ENCODE assay signal across 8 mouse cellular contexts in the genomic region with DNA sequence AGATGAGACGGTGACA. TPM values are rescaled to one million over a fixed set of nuclear protein-coding genes. Genes with fewer than 3 reads are reported as not detected.
DNase-seq lines count a peak whose midpoint lies in the region; ATAC-seq lines count a peak whose summit lies in the region.

A gene (plus strand): TSS at position 8 of the 16 bp plus-strand sequence.

- H3K36me3 ChIP-seq in lung, embryonic 16.5 days (ENCODE audit: control insufficient read depth, insufficient read depth, low read length): no peaks in the 10 kb centered on the region
- peaks cover 12% of the 10 kb centered on the region for H3K36me3 ChIP-seq in forebrain, embryonic 13.5 days (ENCODE audit: poor library complexity, severe bottlenecking)
- H3K36me3 ChIP-seq in midbrain, embryonic 15.5 days (replicated peaks): no peaks in the 10 kb centered on the region

- H3K9me3 ChIP-seq in lung, embryonic 16.5 days (ENCODE audit: control insufficient read depth, low read length): no peaks in the 10 kb centered on the region
- no peaks in the 10 kb centered on the region for H3K9me3 ChIP-seq in forebrain, embryonic 13.5 days (replicated peaks)
- no peaks in the 10 kb centered on the region for H3K9me3 ChIP-seq in midbrain, embryonic 15.5 days

- WGBS in lung, embryonic 16.5 days: 0% methylated on average over 1 of the region's 1 CpGs
- WGBS in forebrain, embryonic 13.5 days: 0% methylated on average over 1 of the region's 1 CpGs
- WGBS in large intestine, adult 2 months: 0% methylated on average over 1 of the region's 1 CpGs
- WGBS in midbrain, embryonic 15.5 days: 0% methylated on average over 1 of the region's 1 CpGs

- H3K27ac ChIP-seq in lung, embryonic 16.5 days (ENCODE audit: low read length): peak within 1 kb of the TSS; percentile 97
- H3K27ac ChIP-seq in forebrain, embryonic 13.5 days: peak within 1 kb of the TSS; percentile 79
- H3K27ac ChIP-seq in midbrain, embryonic 15.5 days: peak within 1 kb of the TSS; percentile 83

- peak within 1 kb of the TSS; percentile 77 for H3K4me2 ChIP-seq in lung, embryonic 16.5 days (ENCODE audit: low read depth, low read length)
- peak within 1 kb of the TSS; percentile 92 for H3K4me2 ChIP-seq in forebrain, embryonic 13.5 days
- H3K4me2 ChIP-seq in midbrain, embryonic 15.5 days: peak within 1 kb of the TSS; percentile 80

- ATAC-seq in lung, embryonic 16.5 days (ENCODE audit: low read depth): no peak
- no peak for ATAC-seq in forebrain, embryonic 13.5 days
- ATAC-seq in midbrain, embryonic 15.5 days (replicated peaks): no peak
- no peak for ATAC-seq in inflammation-experienced regulatory T-cells, adult 6 months
- ATAC-seq in megakaryocyte-erythroid progenitor cell, adult 5-6 weeks (replicated peaks; ENCODE audit: low FRiP score, low TSS enrichment, poor library complexity, severe bottlenecking): no peak

- H3K9ac ChIP-seq in lung, embryonic 16.5 days (ENCODE audit: low read length): peak within 1 kb of the TSS; percentile 79
- H3K9ac ChIP-seq in forebrain, embryonic 13.5 days: peak within 1 kb of the TSS; percentile 87
- H3K9ac ChIP-seq in midbrain, embryonic 15.5 days: peak within 1 kb of the TSS; percentile 72

- H3K4me3 ChIP-seq in lung, embryonic 16.5 days (ENCODE audit: low read length): peak within 1 kb of the TSS; percentile 73
- H3K4me3 ChIP-seq in forebrain, embryonic 13.5 days: peak within 1 kb of the TSS; percentile 73
- H3K4me3 ChIP-seq in midbrain, embryonic 15.5 days: peak within 1 kb of the TSS; percentile 68

- H3K4me1 ChIP-seq in lung, embryonic 16.5 days (replicated peaks; ENCODE audit: control insufficient read depth, insufficient read depth, low read length): peaks cover 17% of the 10 kb centered on the region
- H3K4me1 ChIP-seq in forebrain, embryonic 13.5 days: peaks cover 28% of the 10 kb centered on the region
- H3K4me1 ChIP-seq in midbrain, embryonic 15.5 days: peaks cover 30% of the 10 kb centered on the region

- H3K27me3 ChIP-seq in lung, embryonic 16.5 days (ENCODE audit: control insufficient read depth, insufficient read depth, low read depth, low read length): no peaks in the 10 kb centered on the region; the same call in 1 of the 2 replicates
- H3K27me3 ChIP-seq in forebrain, embryonic 13.5 days: no peaks in the 10 kb centered on the region
- H3K27me3 ChIP-seq in midbrain, embryonic 15.5 days (replicated peaks): no peaks in the 10 kb centered on the region

- DNase-seq in lung, postnatal 25 days (ENCODE audit: low spot score): no peak
- DNase-seq in large intestine, adult 2 months (ENCODE audit: low read depth, low spot score): no peak
- DNase-seq in cerebellum, adult 11 months: no peak

RNA-seq across cellular contexts. Expression of the gene that starts here (rescaled TPM):
- 2.1 and 2.2 TPM in 2 replicates for polyA plus RNA-seq in lung, embryonic 16.5 days (2015; fragmentation: Nextera tagmentation; extraction: Ambion mirVana)
- polyA plus RNA-seq in forebrain, embryonic 13.5 days (2015; fragmentation: Nextera tagmentation; extraction: Ambion mirVana): 2.0 and 2.3 TPM in 2 replicates
- 10.9 and 12.4 TPM in 2 replicates for polyA plus RNA-seq in large intestine, adult 2 months (2012; rRNA removed)
- polyA plus RNA-seq in midbrain, embryonic 15.5 days (2015; fragmentation: Nextera tagmentation; extraction: Ambion mirVana): 4.7 and 4.8 TPM in 2 replicates
- not detected for polyA plus RNA-seq in inflammation-experienced regulatory T-cells, adult 6 months (2017; shearing (Covaris generic))
- total RNA-seq in megakaryocyte-erythroid progenitor cell, adult 5-6 weeks (2014; fragmentation: Nextera tagmentation): 0.27 TPM in 1 of 2 replicates, not detected in the other
- total RNA-seq in megakaryocyte-erythroid progenitor cell, adult 5-6 weeks (2017): 0.75 TPM in 1 of 2 replicates, not detected in the other
